Mouse (Mus musculus) intestine, postnatal 0 days (tissue): ENCODE measurements at regions not wholly inside any gene's neighbourhood (a gene's known extent, or its start where the extent isn't known, plus 50 kb on each side); places are given as distances from the start of the nearest gene placed in this dataset.

ENCODE experiments used
- ATAC-seq: fragments of 200-750 bp; cut with Nextera tagmentation; 2 replicates; pipeline ENCODE4 v1.8.0; 2017; ENCODE audit warnings: mild to moderate bottlenecking, moderate TSS enrichment, moderate library complexity
- H3K27ac ChIP-seq: fragments of 300-500 bp; sonication (generic); 2 replicates; pipeline ENCODE4 v1.5.1; 2014; ENCODE audit warnings: mild to moderate bottlenecking, low read depth, low read length, moderate library complexity
- H3K27me3 ChIP-seq: fragments of 300-500 bp; sonication (generic); replicated peaks from 2 replicates; pipeline ENCODE4 v1.6.1; 2014; ENCODE audit warnings: low read length, mixed read lengths; ENCODE audit not compliant: control insufficient read depth, insufficient read depth
- H3K36me3 ChIP-seq: fragments of 300-500 bp; sonication (generic); 2 replicates; pipeline ENCODE4 v1.6.1; 2014; ENCODE audit warnings: mild to moderate bottlenecking, moderate library complexity; ENCODE audit not compliant: control insufficient read depth, insufficient read depth
- H3K4me1 ChIP-seq: fragments of 300-500 bp; sonication (generic); replicated peaks from 2 replicates; pipeline ENCODE4 v1.6.1; 2014; ENCODE audit warnings: antibody characterized with exemption, low read length, mixed read lengths; ENCODE audit not compliant: control insufficient read depth, insufficient read depth
- H3K4me2 ChIP-seq: fragments of 300-500 bp; sonication (generic); replicated peaks from 2 replicates; pipeline ENCODE4 v1.6.1; 2014; ENCODE audit warnings: low read depth, mild to moderate bottlenecking, moderate library complexity
- H3K4me3 ChIP-seq: fragments of 300-500 bp; sonication (generic); 2 replicates; pipeline ENCODE4 v1.5.1; 2014; ENCODE audit warnings: low read depth, low read length
- H3K9ac ChIP-seq: fragments of 300-500 bp; sonication (generic); 2 replicates; pipeline ENCODE4 v1.6.1; 2014; ENCODE audit warnings: mild to moderate bottlenecking, low read depth, low read length
- H3K9me3 ChIP-seq: fragments of 300-500 bp; sonication (generic); 2 replicates; pipeline ENCODE4 v1.6.1; 2016; ENCODE audit warnings: mixed run types; ENCODE audit not compliant: control insufficient read depth
- CTCF ChIP-seq: sonication (generic); IDR thresholded peaks from 2 replicates; pipeline ENCODE4 v1.5.1; 2016; ENCODE audit warnings: low read depth, mild to moderate bottlenecking, control low read depth, antibody characterized with exemption, moderate library complexity
- WGBS: fragments of 180-500 bp; shearing (Covaris S2); extraction: QIAGEN DNeasy Blood & Tissue Kit; methylation state at CpG from one replicate; pipeline ENCODE4 v1.1.7; 2014; 5-methylcytosine and 5-hydroxymethylcytosine counted together

DNA sequence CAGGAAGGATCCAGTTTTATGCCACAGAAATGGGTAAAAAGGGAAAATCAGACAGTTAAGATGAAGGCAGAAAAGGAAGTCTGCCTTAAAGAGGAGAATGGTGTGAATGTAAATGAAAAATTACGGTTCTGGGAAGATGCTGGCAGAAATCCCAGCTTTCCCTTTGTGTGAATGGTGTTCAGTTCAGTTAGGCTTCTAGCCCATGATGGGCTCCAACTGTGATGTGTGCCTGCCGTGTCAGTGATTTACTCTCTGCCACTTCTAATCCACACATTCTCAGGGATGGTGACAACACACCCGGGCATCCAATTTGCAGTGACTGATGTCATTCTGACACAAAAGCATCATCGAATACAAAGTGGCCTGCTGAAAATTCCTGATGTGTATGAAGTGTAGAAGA, 1171.6 kb downstream of the Gsdmc2 start:
- Histone ChIP-seq H3K4me1 (no peaks in the 10 kb centered on the region), H3K4me2 (no peak overlapping the region), H3K27ac (no peak overlapping the region), H3K4me3 (no peak overlapping the region), H3K9me3 (no peaks in the 10 kb centered on the region), H3K27me3 (no peaks in the 10 kb centered on the region), H3K9ac (no peak overlapping the region), H3K36me3 (no peaks in the 10 kb centered on the region)
- no peak for TF ChIP-seq CTCF
- 71% methylated on average over 4 of the region's 4 CpGs for WGBS
- no peak for ATAC-seq

DNA sequence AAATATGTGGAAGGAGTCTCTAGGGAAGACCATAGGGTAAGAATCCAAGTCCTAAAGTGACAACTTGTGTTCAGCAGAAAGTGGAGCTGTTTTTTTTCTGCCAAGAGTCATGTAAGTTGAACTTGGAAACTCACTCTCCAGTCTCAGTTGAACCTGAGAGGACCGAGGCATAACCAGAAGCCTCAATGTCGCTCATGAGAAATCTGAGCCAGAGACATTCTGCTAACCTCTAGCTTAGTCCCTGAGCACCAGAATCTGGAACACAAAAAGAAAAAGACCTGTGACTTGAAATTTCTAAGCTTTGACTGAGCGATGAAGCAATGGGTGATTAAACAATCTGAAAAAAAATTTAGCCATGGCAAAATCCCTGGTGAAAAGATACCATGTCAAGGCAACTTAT, 1175.0 kb downstream of the Gsdmc2 start:
- no peak overlapping the region for H3K27ac ChIP-seq
- no peaks in the 10 kb centered on the region for H3K27me3 ChIP-seq
- no peak overlapping the region for H3K4me2 ChIP-seq
- no peaks in the 10 kb centered on the region for H3K36me3 ChIP-seq
- H3K9ac ChIP-seq = no peak overlapping the region
- WGBS = 92% methylated on average over 3 of the region's 3 CpGs
- no peaks in the 10 kb centered on the region for H3K9me3 ChIP-seq
- no peak for TF ChIP-seq CTCF
- H3K4me3 ChIP-seq = no peak overlapping the region
- no peak for ATAC-seq
- no peaks in the 10 kb centered on the region for H3K4me1 ChIP-seq

GRCm38 (mm10) chr15:62659096-62659495, 1185.9 kb downstream of the Gsdmc2 start:
- WGBS = 63% methylated on average over 4 of the region's 4 CpGs
- no peaks in the 10 kb centered on the region for H3K27me3 ChIP-seq
- no peak overlapping the region for H3K27ac ChIP-seq
- H3K36me3 ChIP-seq = no peaks in the 10 kb centered on the region
- H3K9me3 ChIP-seq = no peaks in the 10 kb centered on the region
- H3K4me1 ChIP-seq = no peaks in the 10 kb centered on the region
- TF ChIP-seq CTCF = no peak
- H3K4me3 ChIP-seq = no peak overlapping the region
- no peak for ATAC-seq
- H3K4me2 ChIP-seq = no peak overlapping the region
- H3K9ac ChIP-seq = no peak overlapping the region

GRCm38 (mm10) chr15:62658695-62659094, 1186.3 kb downstream of the Gsdmc2 start:
- 85% methylated on average over 1 of the region's 1 CpGs for WGBS
- Histone ChIP-seq H3K4me3 (no peak overlapping the region), H3K4me1 (no peaks in the 10 kb centered on the region), H3K27me3 (no peaks in the 10 kb centered on the region), H3K4me2 (no peak overlapping the region), H3K9me3 (no peaks in the 10 kb centered on the region), H3K36me3 (no peaks in the 10 kb centered on the region), H3K9ac (no peak overlapping the region), H3K27ac (no peak overlapping the region)
- no peak for TF ChIP-seq CTCF
- no peak for ATAC-seq

- no peaks in the 10 kb centered on the region for H3K36me3 ChIP-seq
- 34% methylated on average over 6 of the region's 6 CpGs for WGBS
- no peak overlapping the region for H3K9ac ChIP-seq
- H3K4me2 ChIP-seq = no peak overlapping the region
- H3K9me3 ChIP-seq = no peaks in the 10 kb centered on the region
- no peaks in the 10 kb centered on the region for H3K27me3 ChIP-seq
- ATAC-seq = peak; percentile 69
- H3K4me1 ChIP-seq = no peaks in the 10 kb centered on the region
- no peak overlapping the region for H3K4me3 ChIP-seq
- no peak overlapping the region for H3K27ac ChIP-seq
- TF ChIP-seq CTCF = no peak
Observed at GRCm38 (mm10) chr15:62646476-62647168, 1198.4 kb downstream of the Gsdmc2 start.

GRCm38 (mm10) chr15:62644744-62645143, 1200.2 kb downstream of the Gsdmc2 start:
- Histone ChIP-seq H3K36me3 (no peaks in the 10 kb centered on the region), H3K9ac (no peak overlapping the region), H3K27ac (no peak overlapping the region), H3K27me3 (no peaks in the 10 kb centered on the region), H3K4me3 (no peak overlapping the region), H3K4me1 (no peaks in the 10 kb centered on the region), H3K9me3 (no peaks in the 10 kb centered on the region), H3K4me2 (no peak overlapping the region)
- 44% methylated on average over 2 of the region's 2 CpGs for WGBS
- no peak for TF ChIP-seq CTCF
- ATAC-seq = no peak

GRCm38 (mm10) chr15:62644296-62644695, 1200.7 kb downstream of the Gsdmc2 start:
- no peak for TF ChIP-seq CTCF
- ATAC-seq = no peak
- H3K9me3 ChIP-seq = no peaks in the 10 kb centered on the region
- H3K4me2 ChIP-seq = no peak overlapping the region
- no peak overlapping the region for H3K27ac ChIP-seq
- WGBS = 65% methylated on average over 1 of the region's 1 CpGs
- H3K4me1 ChIP-seq = no peaks in the 10 kb centered on the region
- no peak overlapping the region for H3K9ac ChIP-seq
- no peaks in the 10 kb centered on the region for H3K36me3 ChIP-seq
- no peak overlapping the region for H3K4me3 ChIP-seq
- H3K27me3 ChIP-seq = no peaks in the 10 kb centered on the region
